Mouse (Mus musculus): Measurements from ENCODE around the gene Dynll1. TPM values are rescaled to one million over a fixed set of nuclear protein-coding genes. Genes with fewer than 3 reads are reported as not detected.
"Not testable (repeated sequence)": the region's sequence is repeated elsewhere in the genome, so short reads cannot be mapped to it uniquely, and the experiment has no call there.

Dynll1 gene
- polyA plus RNA-seq, 1 experiment from 2014 or later, result 1,320 TPM

DNA sequence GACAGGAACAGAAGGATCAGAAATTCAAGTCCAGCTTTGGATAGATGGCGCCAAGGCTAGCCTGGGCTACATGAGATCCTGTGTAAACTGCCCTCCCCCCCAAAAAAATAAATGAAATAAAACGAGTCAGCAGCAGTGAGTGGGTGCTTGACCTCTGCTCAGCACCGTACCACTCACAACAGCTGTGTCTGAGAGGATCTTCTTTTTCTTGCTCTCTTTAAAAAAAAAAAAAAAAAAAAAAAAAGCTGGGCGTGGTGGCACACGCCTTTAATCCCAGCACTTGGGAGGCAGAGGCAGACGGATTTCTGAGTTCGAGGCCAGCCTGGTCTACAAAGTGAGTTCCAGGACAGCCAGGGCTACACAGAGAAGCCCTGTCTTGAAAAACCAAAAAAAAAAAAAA lies 1.4 kb upstream of the Dynll1 start:
- H3K4me3 ChIP-seq; H3K27ac ChIP-seq (ENCODE audit: poor library complexity, severe bottlenecking); H3K9me3 ChIP-seq (replicated peaks); H3K9ac ChIP-seq; ATAC-seq (ENCODE audit: insufficient number of reproducible peaks, low FRiP score); H3K27me3 ChIP-seq (replicated peaks): not testable (repeated sequence)
- WGBS, result 73% methylated on average over 6 of the region's 7 CpGs
- Histone ChIP-seq H3K4me1 (replicated peaks) (peaks cover 24% of the 10 kb centered on the region), H3K36me3 (peaks cover 21% of the 10 kb centered on the region), H3K4me2 (peak overlapping the region; percentile 85; the same call in 1 of the 2 replicates)

DNA sequence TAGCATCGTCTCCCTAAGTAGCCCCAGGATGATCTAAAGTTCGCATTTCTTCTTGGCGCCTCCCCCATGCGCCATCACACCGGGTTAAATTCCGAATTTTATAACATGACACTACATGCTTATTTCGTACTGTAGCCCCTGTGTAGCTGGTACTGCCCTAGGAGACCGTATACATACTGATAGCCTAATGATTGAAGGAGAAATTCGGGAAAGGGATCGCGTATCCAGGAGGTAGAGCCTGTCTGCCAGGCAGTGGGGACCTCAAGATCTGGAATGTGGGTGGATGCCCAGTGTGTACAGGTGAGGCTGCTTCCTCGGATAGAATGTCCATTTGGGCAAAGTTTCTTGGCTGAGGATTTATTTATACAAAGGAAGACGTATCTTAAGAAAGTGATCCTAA lies 816 bp upstream of the Dynll1 start:
- peak overlapping the region; percentile 88 for H3K4me3 ChIP-seq
- peak overlapping the region; percentile 85 for H3K4me2 ChIP-seq
- no peaks in the 10 kb centered on the region for H3K27me3 ChIP-seq (replicated peaks)
- 32% methylated on average over 13 of the region's 13 CpGs for WGBS
- H3K36me3 ChIP-seq, result peaks cover 27% of the 10 kb centered on the region
- H3K9me3 ChIP-seq (replicated peaks), result no peaks in the 10 kb centered on the region
- peaks cover 27% of the 10 kb centered on the region for H3K4me1 ChIP-seq (replicated peaks)
- ATAC-seq (ENCODE audit: insufficient number of reproducible peaks, low FRiP score), result no peak
- H3K27ac ChIP-seq (ENCODE audit: poor library complexity, severe bottlenecking), result peak overlapping the region; percentile 66; the same call in 1 of the 2 replicates
- peak overlapping the region; percentile 74 for H3K9ac ChIP-seq

DNA sequence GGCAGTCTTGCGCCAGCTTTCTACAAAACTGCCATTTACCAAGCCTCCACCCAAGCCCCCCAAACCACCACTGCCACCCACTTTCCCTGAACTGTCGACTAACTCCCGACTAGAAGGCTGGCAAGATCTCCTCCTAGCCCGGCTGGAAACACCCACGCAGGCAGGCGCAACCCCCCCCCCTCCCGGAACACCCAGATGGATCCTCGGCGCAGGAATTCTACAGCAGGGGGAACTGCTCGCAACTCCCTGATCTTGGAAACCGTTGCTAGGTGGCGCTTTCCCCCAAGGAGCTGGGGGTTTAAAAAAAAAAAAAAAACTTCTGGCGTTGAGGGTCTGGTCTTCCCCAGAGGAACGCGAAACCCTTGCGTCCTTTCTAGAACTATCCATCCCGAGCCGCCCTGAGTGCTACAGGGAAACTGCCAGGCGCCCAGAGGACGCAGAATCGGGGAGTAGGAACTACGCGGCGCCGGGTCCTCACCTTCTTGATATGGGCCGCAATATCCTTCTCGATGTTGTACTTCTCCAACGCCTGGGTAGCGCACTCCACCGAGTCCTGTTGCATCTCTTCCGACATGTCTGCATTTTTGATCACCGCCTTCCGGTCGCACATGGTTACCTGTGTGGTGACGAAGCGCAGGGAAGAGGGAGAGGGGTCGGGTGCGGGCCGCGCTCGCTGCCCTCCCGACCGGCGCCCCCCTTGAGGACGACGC lies 609 bp downstream of the Dynll1 start:
- peak overlapping the region; percentile 88 for H3K4me3 ChIP-seq
- ATAC-seq (ENCODE audit: insufficient number of reproducible peaks, low FRiP score), result no peak; the same call in 1 of the 2 replicates
- H3K9me3 ChIP-seq (replicated peaks), result no peaks in the 10 kb centered on the region
- peak overlapping the region; percentile 85 for H3K4me2 ChIP-seq
- WGBS, result under 1% methylated on average over 46 of the region's 46 CpGs
- no peaks in the 10 kb centered on the region for H3K27me3 ChIP-seq (replicated peaks)
- peaks cover 40% of the 10 kb centered on the region for H3K36me3 ChIP-seq
- H3K27ac ChIP-seq (ENCODE audit: poor library complexity, severe bottlenecking), result peak overlapping the region; percentile 91
- H3K4me1 ChIP-seq (replicated peaks), result peaks cover 29% of the 10 kb centered on the region
- peak overlapping the region; percentile 92 for H3K9ac ChIP-seq

DNA sequence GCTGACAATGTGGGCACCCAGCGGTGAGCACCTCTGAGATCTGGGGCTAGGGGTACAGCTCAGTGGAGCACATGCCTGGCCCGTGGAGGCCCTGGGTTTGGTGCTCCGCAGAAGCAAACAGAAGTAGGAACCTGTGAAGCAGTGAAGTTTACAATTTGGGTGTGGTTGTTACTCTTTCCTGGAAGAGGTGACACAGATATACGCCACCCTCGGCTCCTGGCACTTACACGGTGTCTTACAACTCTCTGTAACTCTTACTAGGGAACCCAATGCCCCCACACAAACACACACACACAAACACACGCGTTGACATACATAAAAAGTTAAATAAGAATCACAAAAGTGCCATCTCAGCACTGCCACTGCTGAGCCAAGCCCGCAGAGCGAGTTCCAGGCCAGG lies 4.5 kb downstream of the Dynll1 start:
- H3K4me1 ChIP-seq (replicated peaks), result peaks cover 24% of the 10 kb centered on the region
- ATAC-seq (ENCODE audit: insufficient number of reproducible peaks, low FRiP score), result no peak
- no peaks in the 10 kb centered on the region for H3K9me3 ChIP-seq (replicated peaks)
- no peak overlapping the region for H3K4me3 ChIP-seq
- no peak overlapping the region for H3K27ac ChIP-seq (ENCODE audit: poor library complexity, severe bottlenecking)
- H3K27me3 ChIP-seq (replicated peaks), result no peaks in the 10 kb centered on the region
- H3K9ac ChIP-seq, result no peak overlapping the region
- no peak overlapping the region for H3K4me2 ChIP-seq
- WGBS, result 78% methylated on average over 10 of the region's 10 CpGs
- H3K36me3 ChIP-seq, result peaks cover 70% of the 10 kb centered on the region

DNA sequence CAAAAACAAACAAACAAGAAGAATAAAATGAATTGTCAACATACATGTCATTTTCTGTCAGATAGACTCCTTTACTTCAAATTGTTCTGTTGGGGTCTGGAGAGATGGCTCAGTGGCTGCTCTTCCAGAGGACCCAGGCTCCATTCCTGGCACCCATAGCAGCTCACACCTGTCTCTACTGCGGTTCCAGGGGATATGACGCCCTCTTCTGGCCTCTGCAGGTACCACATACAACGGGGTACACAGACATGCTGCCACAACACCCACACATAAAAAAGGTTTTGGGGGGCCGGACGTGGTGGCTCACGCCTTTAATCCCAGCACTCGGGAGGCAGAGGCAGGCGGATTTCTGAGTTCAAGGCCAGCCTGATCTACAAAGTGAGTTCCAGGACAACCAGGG lies 6.6 kb downstream of the Dynll1 start:
- no peak overlapping the region for H3K4me3 ChIP-seq
- H3K27me3 ChIP-seq (replicated peaks), result no peaks in the 10 kb centered on the region
- H3K9ac ChIP-seq, result no peak overlapping the region
- peaks cover 20% of the 10 kb centered on the region for H3K4me1 ChIP-seq (replicated peaks)
- ATAC-seq (ENCODE audit: insufficient number of reproducible peaks, low FRiP score), result no peak
- 90% methylated on average over 8 of the region's 8 CpGs for WGBS
- no peak overlapping the region for H3K4me2 ChIP-seq
- peaks cover 86% of the 10 kb centered on the region for H3K36me3 ChIP-seq
- no peak overlapping the region for H3K27ac ChIP-seq (ENCODE audit: poor library complexity, severe bottlenecking)
- no peaks in the 10 kb centered on the region for H3K9me3 ChIP-seq (replicated peaks)

DNA sequence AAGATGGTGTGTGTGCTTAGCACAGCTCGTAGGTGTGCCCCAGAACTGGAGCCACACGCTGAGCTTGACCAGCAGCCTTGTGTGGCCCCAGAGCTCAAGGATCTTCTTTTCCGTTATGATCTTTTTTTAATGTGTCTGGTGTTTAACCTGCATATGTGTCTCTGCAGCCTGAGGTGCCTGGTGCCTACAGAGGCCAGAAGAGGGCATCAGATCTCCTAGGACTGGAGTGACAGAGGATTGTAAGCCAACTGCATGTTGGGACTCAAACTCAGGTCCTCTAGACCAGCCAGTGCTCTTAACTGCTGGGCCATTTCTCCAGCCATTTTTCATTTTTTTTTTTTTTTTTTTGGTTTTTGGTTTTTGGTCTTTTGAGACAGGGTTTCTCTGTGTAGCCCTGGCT lies 16.1 kb downstream of the Dynll1 start:
- H3K4me3 ChIP-seq, result no peak overlapping the region
- 84% methylated on average over 3 of the region's 3 CpGs for whole genome bisulfite sequencing
- H3K36me3 ChIP-seq, result peaks cover 57% of the 10 kb centered on the region
- H3K27ac ChIP-seq (ENCODE audit: poor library complexity, severe bottlenecking), result no peak overlapping the region
- ATAC-seq (ENCODE audit: insufficient number of reproducible peaks, low FRiP score), result no peak
- H3K9ac ChIP-seq, result 0 out of 2 replicates have a peak overlapping the region, but pooled peaks have one; percentile 1
- H3K9me3 ChIP-seq (replicated peaks), result no peaks in the 10 kb centered on the region
- no peak overlapping the region for H3K4me2 ChIP-seq
- H3K27me3 ChIP-seq (replicated peaks), result no peaks in the 10 kb centered on the region
- peaks cover 19% of the 10 kb centered on the region for H3K4me1 ChIP-seq (replicated peaks)

DNA sequence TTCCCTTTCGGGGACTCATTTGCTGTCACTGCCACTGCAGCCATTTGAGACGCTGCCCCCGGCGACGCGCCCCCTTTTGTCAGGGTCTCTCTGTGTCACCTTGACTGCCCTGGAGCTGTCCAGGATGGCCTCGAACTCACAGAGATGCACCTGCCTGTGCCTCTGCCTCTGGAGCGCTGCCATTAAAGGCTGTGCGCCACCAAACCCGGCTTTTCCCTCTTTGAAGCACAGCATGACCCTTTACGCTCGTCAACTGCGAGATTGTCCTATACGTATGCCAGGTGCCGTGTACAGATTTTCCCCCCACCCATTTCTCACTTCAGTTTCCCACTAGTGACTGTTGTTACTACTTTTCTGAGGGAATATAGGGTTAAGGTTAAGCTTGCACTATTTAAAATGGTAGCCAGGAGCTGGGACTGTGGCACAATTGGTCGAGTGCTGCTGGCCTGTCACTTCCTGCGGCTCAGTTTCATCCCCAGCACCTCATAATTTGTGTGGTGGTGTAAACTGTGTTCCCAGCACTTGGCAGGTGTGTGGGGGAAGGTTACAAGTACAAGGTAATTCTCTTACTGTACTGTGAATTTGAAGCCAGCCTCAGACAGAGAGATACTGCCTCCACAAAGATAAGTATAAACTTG lies 20.6 kb downstream of the Dynll1 start:
- Histone ChIP-seq H3K4me1 (replicated peaks) (peaks cover 10% of the 10 kb centered on the region), H3K9me3 (replicated peaks) (0 out of 2 replicates have a peak, but pooled peaks cover 3% of the 10 kb centered on the region)
- peak; percentile 29; the same call in 1 of the 2 replicates for ATAC-seq (ENCODE audit: insufficient number of reproducible peaks, low FRiP score)

DNA sequence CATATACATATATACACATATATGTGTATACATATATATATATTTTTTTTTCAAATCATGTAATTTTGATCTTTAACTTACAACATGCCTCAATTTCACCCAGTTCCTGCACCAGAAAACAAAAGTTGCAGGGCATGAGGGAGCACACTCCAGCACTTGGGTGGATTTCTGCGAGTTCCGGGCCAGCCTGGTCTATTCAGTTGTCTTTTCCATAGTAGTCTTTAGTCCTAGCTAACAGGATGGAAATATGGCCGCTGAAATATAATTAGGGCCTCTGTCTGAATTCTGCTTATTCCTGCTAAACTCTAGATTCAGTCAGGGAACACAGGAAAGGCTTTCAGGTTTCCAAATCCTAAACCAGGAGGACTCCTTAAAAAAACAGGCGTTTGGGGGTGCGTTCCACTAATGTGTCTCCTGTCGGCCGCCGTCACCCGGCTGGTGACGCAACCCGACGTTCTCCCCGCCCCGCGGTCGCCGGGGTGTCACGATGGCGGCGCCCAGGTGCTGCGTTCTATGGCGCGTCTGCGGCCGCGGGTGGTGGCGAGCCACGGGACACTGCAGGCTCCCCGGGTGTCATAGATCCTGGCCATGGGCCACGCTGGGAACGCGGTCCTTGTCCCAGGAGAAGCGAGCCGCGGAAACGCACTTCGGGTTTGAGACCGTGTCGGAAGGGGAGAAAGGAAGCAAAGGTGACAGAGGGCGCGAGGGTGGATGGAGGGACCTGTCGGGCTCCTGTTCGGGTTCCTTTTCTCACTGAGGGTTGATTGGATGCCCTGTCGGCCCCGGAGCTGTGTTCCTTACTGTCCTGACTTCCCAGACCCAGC lies 21.4 kb downstream of the Dynll1 start, which contains the start of gene Coq5:
Coq5 (plus strand) TSS at position 441 of the 824 bp plus-strand sequence.
- Histone ChIP-seq H3K4me1 (replicated peaks) (peaks cover 14% of the 10 kb centered on the region), H3K27ac (ENCODE audit: poor library complexity, severe bottlenecking) (0 out of 2 replicates have a peak within 1 kb of the TSS, but pooled peaks have one; percentile 50), H3K27me3 (replicated peaks) (no peaks in the 10 kb centered on the region), H3K4me2 (peak within 1 kb of the TSS; percentile 91), H3K9me3 (replicated peaks) (0 out of 2 replicates have a peak, but pooled peaks cover 3% of the 10 kb centered on the region), H3K4me3 (peak within 1 kb of the TSS; percentile 72), H3K9ac (peak within 1 kb of the TSS; percentile 86), H3K36me3 (peaks cover 22% of the 10 kb centered on the region)
- 3% methylated on average over 45 of the region's 45 CpGs for WGBS
- peak; percentile 79 for ATAC-seq (ENCODE audit: insufficient number of reproducible peaks, low FRiP score)

More for the DNA sequence above, 20.6 kb downstream of the Dynll1 start:
- peaks cover 30% of the 10 kb centered on the region for H3K36me3 ChIP-seq
- peak overlapping the region; percentile 86 for H3K9ac ChIP-seq
- H3K4me3 ChIP-seq, result peak overlapping the region; percentile 72
- peak overlapping the region; percentile 91 for H3K4me2 ChIP-seq
- H3K27ac ChIP-seq (ENCODE audit: poor library complexity, severe bottlenecking), result 0 out of 2 replicates have a peak overlapping the region, but pooled peaks have one; percentile 50
- 9% methylated on average over 17 of the region's 17 CpGs for WGBS
- no peaks in the 10 kb centered on the region for H3K27me3 ChIP-seq (replicated peaks)

DNA sequence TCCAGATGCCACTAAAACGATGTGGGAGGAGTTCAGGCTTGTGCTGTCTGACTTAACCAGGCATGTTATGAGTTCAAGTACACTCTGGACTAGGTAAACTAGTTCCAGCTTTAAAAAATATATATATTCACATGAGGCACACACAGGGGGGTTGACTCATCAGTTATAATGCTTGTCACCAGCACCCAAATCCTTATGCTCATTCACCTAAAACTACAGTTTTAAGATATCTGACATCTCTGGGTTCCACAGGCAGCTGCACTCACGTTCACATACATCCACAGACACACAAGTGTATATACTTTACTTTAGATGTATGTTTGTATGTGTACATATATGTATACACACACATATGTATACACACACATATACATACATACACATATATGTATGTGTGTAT lies 22.0 kb downstream of the Dynll1 start:
- H3K4me3 ChIP-seq, result no peak overlapping the region
- no peak overlapping the region for H3K4me2 ChIP-seq
- WGBS, result 59% methylated on average over 2 of the region's 2 CpGs
- no peak overlapping the region for H3K9ac ChIP-seq
- peaks cover 14% of the 10 kb centered on the region for H3K4me1 ChIP-seq (replicated peaks)
- H3K9me3 ChIP-seq (replicated peaks), result 0 out of 2 replicates have a peak, but pooled peaks cover 3% of the 10 kb centered on the region
- no peak overlapping the region for H3K27ac ChIP-seq (ENCODE audit: poor library complexity, severe bottlenecking)
- ATAC-seq (ENCODE audit: insufficient number of reproducible peaks, low FRiP score), result no peak
- peaks cover 16% of the 10 kb centered on the region for H3K36me3 ChIP-seq
- no peaks in the 10 kb centered on the region for H3K27me3 ChIP-seq (replicated peaks)

DNA sequence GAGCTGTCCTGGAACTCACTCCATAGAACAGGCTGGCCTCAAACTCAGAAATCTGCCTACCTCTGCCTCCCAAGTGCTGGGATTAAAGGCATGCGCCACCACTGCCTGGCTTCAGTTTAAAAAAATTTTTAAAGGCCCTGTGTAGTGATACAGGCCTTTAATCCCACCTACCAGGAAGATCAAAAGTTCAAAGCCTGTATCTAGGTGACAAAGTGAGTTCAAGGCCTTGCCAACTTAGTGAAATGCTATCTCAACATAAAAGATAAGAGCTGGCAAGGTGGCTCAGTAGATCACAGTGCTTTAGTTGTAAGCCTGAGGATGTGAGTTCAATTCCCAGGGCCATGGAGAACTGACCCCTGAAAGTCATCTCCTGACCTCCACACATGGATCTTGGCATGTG lies 22.7 kb downstream of the Dynll1 start:
- H3K36me3 ChIP-seq, result peaks cover 9% of the 10 kb centered on the region
- H3K27me3 ChIP-seq (replicated peaks), result no peaks in the 10 kb centered on the region
- no peak overlapping the region for H3K27ac ChIP-seq (ENCODE audit: poor library complexity, severe bottlenecking)
- H3K4me1 ChIP-seq (replicated peaks), result peaks cover 17% of the 10 kb centered on the region
- WGBS, result 77% methylated on average over 1 of the region's 1 CpGs
- no peak overlapping the region for H3K4me3 ChIP-seq
- no peak overlapping the region for H3K4me2 ChIP-seq
- no peak overlapping the region for H3K9ac ChIP-seq
- no peak for ATAC-seq (ENCODE audit: insufficient number of reproducible peaks, low FRiP score)
- 0 out of 2 replicates have a peak, but pooled peaks cover 3% of the 10 kb centered on the region for H3K9me3 ChIP-seq (replicated peaks)

Data from heart, embryonic 12.5 days (tissue).